Mouse (Mus musculus) C2C12 (cell line): ENCODE data around the gene Cept1. TPM values are rescaled to one million over a fixed set of nuclear protein-coding genes. Genes with fewer than 3 reads are reported as not detected.

Experiments
- H3K27me3 ChIP-seq: one replicate; pipeline ENCODE4 v1.6.1; 2011; ENCODE audit not compliant: control insufficient read depth, insufficient read depth, insufficient read length
- H3K36me3 ChIP-seq: one replicate; pipeline ENCODE4 v1.6.1; 2011; ENCODE audit not compliant: control insufficient read depth, insufficient read depth
- H3K4me3 ChIP-seq: one replicate; pipeline ENCODE4 v1.5.1; 2011; ENCODE audit warnings: mild to moderate bottlenecking, control low read depth; ENCODE audit not compliant: poor library complexity, insufficient read depth, severe bottlenecking
- H3K79me2 ChIP-seq: one replicate; pipeline ENCODE4 v1.6.1; 2011; ENCODE audit not compliant: control insufficient read depth, insufficient read depth
- H3K79me3 ChIP-seq: one replicate; pipeline ENCODE4 v1.6.1; 2011; ENCODE audit warnings: low read depth, control low read depth
- H3ac ChIP-seq: one replicate; pipeline ENCODE3; 2011; ENCODE audit warnings: low read depth; ENCODE audit not compliant: control insufficient read depth, insufficient read length
- CEBPB ChIP-seq: IDR thresholded peaks from one replicate; pipeline ENCODE4 v1.6.1; 2011; ENCODE audit warnings: low read depth, mild to moderate bottlenecking, control low read depth, moderate library complexity
- CTCF ChIP-seq: IDR thresholded peaks from one replicate; pipeline ENCODE4 v1.5.1; 2011; ENCODE audit not compliant: control insufficient read depth, insufficient read depth, insufficient read length
- FOSL1 ChIP-seq: IDR thresholded peaks from one replicate; pipeline ENCODE4 v1.8.0; 2011; ENCODE audit warnings: mild to moderate bottlenecking, low read length; ENCODE audit not compliant: poor library complexity, insufficient read depth, severe bottlenecking
- MAX ChIP-seq: IDR thresholded peaks from one replicate; pipeline ENCODE4 v1.6.1; 2011; ENCODE audit warnings: mild to moderate bottlenecking, control low read depth
- MYOD1 ChIP-seq: IDR thresholded peaks from one replicate; pipeline ENCODE4 v1.6.1; 2011; ENCODE audit warnings: low read depth; ENCODE audit not compliant: control insufficient read depth, insufficient read length
- MYOG ChIP-seq: IDR thresholded peaks from one replicate; pipeline ENCODE4 v1.6.1; 2011; ENCODE audit not compliant: control insufficient read depth, insufficient read length; ENCODE audit errors: extremely low read depth
- USF1 ChIP-seq: IDR thresholded peaks from one replicate; pipeline ENCODE4 v1.6.1; 2011; ENCODE audit warnings: low read depth, mild to moderate bottlenecking, control low read depth, moderate library complexity
- polyA plus RNA-seq: library from polyadenylated mRNA; unstranded; fragments of >200 nt; fragmentation: generic; extraction: Trizol; gene quantifications from one replicate; pipeline ENCODE4 v1.2.1, GENCODE M21; 2012; ENCODE audit warnings: missing spikeins

Cept1 gene
- polyA plus RNA-seq, 1 experiment = 21.1 TPM

GRCm38 (mm10) chr3:106528032-106528431 lies 19.6 kb downstream of the Cept1 start:
- H3K79me3 ChIP-seq = no peaks in the 10 kb centered on the region

DNA sequence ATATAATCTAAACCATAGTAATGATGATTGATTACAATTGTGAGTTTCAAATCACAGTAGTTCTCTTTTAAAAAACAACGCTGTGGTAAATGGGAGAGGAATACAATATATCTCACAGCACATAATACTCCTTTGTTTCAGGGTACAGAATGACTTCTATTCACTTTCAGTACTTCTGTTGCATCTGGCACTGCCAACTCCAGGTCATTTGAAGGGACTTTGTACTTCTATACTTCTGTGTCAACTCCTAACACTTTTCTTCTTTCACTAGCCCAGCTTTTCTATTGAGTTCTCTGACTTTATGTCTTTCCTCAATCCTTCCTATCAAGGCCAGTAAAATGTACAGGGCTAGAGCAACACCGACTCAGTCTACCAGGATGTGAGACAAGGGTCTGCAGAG lies 21.2 kb downstream of the Cept1 start:
- H3K79me3 ChIP-seq = no peaks in the 10 kb centered on the region
- no peak overlapping the region for H3K4me3 ChIP-seq

More at GRCm38 (mm10) chr3:106528032-106528431, 19.6 kb downstream of the Cept1 start:
- H3ac ChIP-seq = no peak overlapping the region
- no peak overlapping the region for H3K4me3 ChIP-seq
- no peaks in the 10 kb centered on the region for H3K27me3 ChIP-seq
- TF ChIP-seq MYOG = no peak
- TF ChIP-seq FOSL1 = no peak
- no peak for TF ChIP-seq USF1
- TF ChIP-seq CEBPB = no peak
- no peak for TF ChIP-seq CTCF
- TF ChIP-seq MAX = no peak
- TF ChIP-seq MYOD1 = no peak
- peaks cover 13% of the 10 kb centered on the region for H3K36me3 ChIP-seq
- H3K79me2 ChIP-seq = no peaks in the 10 kb centered on the region

DNA sequence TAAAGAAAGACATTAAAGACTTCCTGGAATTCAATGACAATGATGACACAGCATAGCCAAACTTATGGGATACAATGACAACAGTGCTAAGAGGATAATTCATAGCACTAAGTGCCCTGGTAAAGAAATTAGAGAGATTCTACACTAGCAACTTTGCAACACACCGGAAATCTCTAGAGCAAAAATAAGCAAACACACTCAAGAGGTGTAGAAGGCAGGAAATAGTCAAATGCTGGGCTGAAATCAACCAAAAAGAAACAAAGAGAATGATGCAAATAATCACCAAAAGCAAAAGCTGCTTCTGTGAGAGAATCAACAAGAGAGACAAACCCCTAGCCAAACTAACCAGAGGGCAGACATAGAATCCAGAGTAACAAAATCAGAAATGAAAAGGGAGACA lies 24.9 kb downstream of the Cept1 start:
- Histone ChIP-seq H3K79me2 (no peaks in the 10 kb centered on the region), H3K79me3 (no peaks in the 10 kb centered on the region), H3K36me3 (peaks cover 3% of the 10 kb centered on the region), H3K27me3 (no peaks in the 10 kb centered on the region), H3ac (no peak overlapping the region), H3K4me3 (no peak overlapping the region)
- no peak for TF ChIP-seq MAX
- TF ChIP-seq FOSL1 = no peak
- no peak for TF ChIP-seq CEBPB
- TF ChIP-seq MYOG = no peak
- TF ChIP-seq USF1 = no peak
- TF ChIP-seq MYOD1 = no peak
- no peak for TF ChIP-seq CTCF

More for the DNA sequence above, 21.2 kb downstream of the Cept1 start:
- TF ChIP-seq CEBPB = no peak
- H3K27me3 ChIP-seq = no peaks in the 10 kb centered on the region
- H3K79me2 ChIP-seq = no peaks in the 10 kb centered on the region
- peaks cover 8% of the 10 kb centered on the region for H3K36me3 ChIP-seq
- H3ac ChIP-seq = no peak overlapping the region

DNA sequence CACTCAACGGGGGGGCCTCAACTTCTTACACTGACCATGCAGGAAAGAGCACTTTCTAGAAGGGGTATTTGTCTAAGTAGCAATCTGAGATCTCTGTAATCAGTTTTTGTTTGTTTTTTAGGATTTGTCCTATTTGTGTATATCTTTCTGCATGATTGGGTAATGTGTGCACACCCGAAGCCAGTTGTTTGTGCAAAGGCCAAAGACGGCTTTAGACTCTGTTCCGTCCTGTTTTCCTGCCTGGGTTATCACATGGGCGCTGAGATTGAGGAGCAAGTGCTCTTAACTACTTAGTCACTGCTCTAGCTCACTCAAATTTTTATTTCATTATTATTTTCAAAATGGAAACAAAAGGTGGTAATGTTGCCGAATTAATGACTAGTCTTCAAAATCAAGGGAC lies 32.6 kb downstream of the Cept1 start:
- TF ChIP-seq CTCF (no peak), USF1 (no peak), MYOD1 (no peak), CEBPB (no peak), FOSL1 (no peak), MAX (no peak), MYOG (no peak)
- Histone ChIP-seq H3K79me2 (no peaks in the 10 kb centered on the region), H3K79me3 (no peaks in the 10 kb centered on the region), H3ac (no peak overlapping the region), H3K27me3 (no peaks in the 10 kb centered on the region), H3K4me3 (no peak overlapping the region), H3K36me3 (peaks cover 3% of the 10 kb centered on the region)

- Histone ChIP-seq H3K36me3 (no peaks in the 10 kb centered on the region), H3ac (no peak overlapping the region), H3K79me3 (no peaks in the 10 kb centered on the region), H3K27me3 (no peaks in the 10 kb centered on the region), H3K79me2 (no peaks in the 10 kb centered on the region), H3K4me3 (no peak overlapping the region)
- TF ChIP-seq CTCF (no peak), MYOG (no peak), FOSL1 (no peak), MAX (no peak), MYOD1 (no peak), CEBPB (no peak), USF1 (no peak)
Observed at GRCm38 (mm10) chr3:106510669-106511068, 36.9 kb downstream of the Cept1 start.

- peaks cover 17% of the 10 kb centered on the region for H3K36me3 ChIP-seq
- no peaks in the 10 kb centered on the region for H3K79me2 ChIP-seq
- no peak overlapping the region for H3K4me3 ChIP-seq
- H3K27me3 ChIP-seq = no peaks in the 10 kb centered on the region
- no peak for TF ChIP-seq FOSL1
- TF ChIP-seq CTCF = no peak
- TF ChIP-seq CEBPB = no peak
- no peak for TF ChIP-seq MAX
- TF ChIP-seq MYOG = no peak
- no peak for TF ChIP-seq USF1
- no peak for TF ChIP-seq MYOD1
- H3K79me3 ChIP-seq = no peaks in the 10 kb centered on the region
- H3ac ChIP-seq = no peak overlapping the region
Observed at GRCm38 (mm10) chr3:106502892-106503291, 44.7 kb downstream of the Cept1 start.
